Mouse (Mus musculus) megakaryocyte progenitor cell, adult 5-6 weeks (primary cell): ENCODE results near the gene Lims1. TPM values are rescaled to one million over a fixed set of nuclear protein-coding genes. Genes with fewer than 3 reads are reported as not detected.
"Not testable (repeated sequence)": the region's sequence is repeated elsewhere in the genome, so short reads cannot be mapped to it uniquely, and the experiment has no call there.

ENCODE experiments used
- ATAC-seq: replicated peaks from 2 replicates; pipeline ENCODE4 v1.8.0; 2016; ENCODE audit warnings: mild to moderate bottlenecking, moderate TSS enrichment, inconsistent platforms; ENCODE audit not compliant: poor library complexity
- total RNA-seq, 2 experiments: library from RNA; stranded (forward) in 1 of 2; stranded (reverse) in 1 of 2; fragments of 157-497, 149-512 nt in 1 of 2; fragments of 200-1000 nt in 1 of 2; gene quantifications; 2 replicates each; pipeline versions ENCODE4 v1.2.3 to v1.2.4; 2015 to 2017

The Lims1 gene
- total RNA-seq (2015) (107 and 116 TPM in 2 replicates), total RNA-seq (2017) (68.9 and 71.3 TPM in 2 replicates)

- ATAC-seq, result peak; percentile 86
Observed at GRCm38 (mm10) chr10:58323028-58323991, at the start of gene Lims1. Gene Lims1 (plus strand): TSS chr10:58323466.

GRCm38 (mm10) chr10:58282238-58282637, 41.0 kb upstream of the Lims1 start:
- no peak for ATAC-seq

- peak; percentile 54; the same call in 1 of the 2 replicates for ATAC-seq
Observed at GRCm38 (mm10) chr10:58290742-58291141, 32.5 kb upstream of the Lims1 start.

- no peak for ATAC-seq
Observed at GRCm38 (mm10) chr10:58294246-58294645, 29.0 kb upstream of the Lims1 start.

- ATAC-seq, result no peak
Observed at GRCm38 (mm10) chr10:58295605-58296004, 27.7 kb upstream of the Lims1 start.

- no peak for ATAC-seq
Observed at GRCm38 (mm10) chr10:58304996-58305395, 18.3 kb upstream of the Lims1 start.

GRCm38 (mm10) chr10:58306897-58307296, 16.4 kb upstream of the Lims1 start:
- ATAC-seq, result no peak

- ATAC-seq, result no peak
Observed at GRCm38 (mm10) chr10:58310791-58311190, 12.5 kb upstream of the Lims1 start.

- ATAC-seq, result no peak; the same call in 1 of the 2 replicates
Observed at GRCm38 (mm10) chr10:58312887-58313286, 10.4 kb upstream of the Lims1 start.

GRCm38 (mm10) chr10:58320881-58321280, 2.4 kb upstream of the Lims1 start:
- no peak for ATAC-seq

- no peak; the same call in 1 of the 2 replicates for ATAC-seq
Observed at GRCm38 (mm10) chr10:58322361-58323027, 772 bp upstream of the Lims1 start.

GRCm38 (mm10) chr10:58326271-58326670, 3.0 kb downstream of the Lims1 start:
- no peak for ATAC-seq

- not testable (repeated sequence) for ATAC-seq
Observed at GRCm38 (mm10) chr10:58327836-58328235, 4.6 kb downstream of the Lims1 start.

GRCm38 (mm10) chr10:58328517-58329108, 5.3 kb downstream of the Lims1 start:
- ATAC-seq, result no peak

- ATAC-seq, result peak; percentile 78
Observed at GRCm38 (mm10) chr10:58330635-58331034, 7.4 kb downstream of the Lims1 start.

GRCm38 (mm10) chr10:58331741-58332140, 8.5 kb downstream of the Lims1 start:
- no peak for ATAC-seq

GRCm38 (mm10) chr10:58333414-58333813, 10.1 kb downstream of the Lims1 start:
- ATAC-seq, result no peak

- ATAC-seq, result no peak
Observed at GRCm38 (mm10) chr10:58336156-58336555, 12.9 kb downstream of the Lims1 start.

- ATAC-seq, result not testable (repeated sequence)
Observed at GRCm38 (mm10) chr10:58337091-58337490, 13.8 kb downstream of the Lims1 start.

- no peak for ATAC-seq
Observed at GRCm38 (mm10) chr10:58338590-58338989, 15.3 kb downstream of the Lims1 start.

GRCm38 (mm10) chr10:58341685-58342084, 18.4 kb downstream of the Lims1 start:
- ATAC-seq, result peak; percentile 79
